ENCODE assay signal across 10 mouse cellular contexts in the genomic region with DNA sequence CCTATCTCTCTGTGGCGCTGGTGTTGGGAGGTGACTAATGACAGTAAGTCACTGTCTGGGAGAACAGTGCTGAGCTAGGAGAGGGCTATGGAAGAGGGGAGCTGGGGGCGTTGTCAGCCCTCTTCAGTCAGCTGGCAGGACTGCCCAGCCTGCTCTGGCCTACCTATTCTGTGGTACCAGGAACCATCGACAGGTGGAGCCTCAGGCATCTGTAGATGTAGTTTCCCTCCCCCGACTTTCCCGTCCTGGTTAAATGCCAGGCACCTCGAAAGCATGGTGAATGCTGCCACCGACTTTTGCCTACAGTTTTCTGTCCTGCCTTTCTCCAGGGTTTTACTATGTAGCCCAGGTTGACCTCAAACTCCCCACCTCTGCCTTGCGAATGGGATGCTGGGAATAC. TPM values are rescaled to one million over a fixed set of nuclear protein-coding genes. Genes with fewer than 3 reads are reported as not detected.
DNase-seq lines count a peak whose midpoint lies in the region; ATAC-seq and TF ChIP-seq lines count a peak whose summit lies in the region.
"Had no signal": no experiment of that assay in that cellular context is flagged by ENCODE, and none has a peak within 500 bp of the region (broad histone marks: within the 10 kb centered on the region; RNA-seq: fewer than 3 reads in every experiment).

No protein-coding gene starts in this region.

- WGBS in heart, embryonic 10.5 days: 57% methylated on average over 8 of the region's 8 CpGs
- WGBS in lung, embryonic 14.5 days: 49% methylated on average over 8 of the region's 8 CpGs
- 58% methylated on average over 8 of the region's 8 CpGs for WGBS in hindbrain, embryonic 11.5 days

- peaks cover 54% of the 10 kb centered on the region for H3K36me3 ChIP-seq in heart, embryonic 10.5 days
- H3K36me3 ChIP-seq in lung, embryonic 14.5 days (ENCODE audit: insufficient read depth): peaks cover 16% of the 10 kb centered on the region
- H3K36me3 ChIP-seq in hindbrain, embryonic 11.5 days (ENCODE audit: control insufficient read depth, insufficient read depth, low read length): peaks cover 5% of the 10 kb centered on the region; the same call in 1 of the 2 replicates

- peak; percentile 51 for DNase-seq in heart, postnatal 4 days
- no peak for DNase-seq in heart, embryonic 10.5 days (ENCODE audit: low spot score)
- peak; percentile 48 for DNase-seq in lung, embryonic 14.5 days
- no peak for DNase-seq in lung, postnatal 14 days
- DNase-seq in NIH3T3 (ENCODE audit: low read depth): peak; percentile 52
- peak; percentile 63 to 65 for DNase-seq in kidney, postnatal 25 days
- DNase-seq in hindbrain, embryonic 11.5 days (ENCODE audit: low spot score): no peak

- no peak overlapping the region for H3K27ac ChIP-seq in heart, embryonic 10.5 days
- no peak overlapping the region for H3K27ac ChIP-seq in lung, embryonic 14.5 days (ENCODE audit: low read depth)
- no peak overlapping the region for H3K27ac ChIP-seq in hindbrain, embryonic 11.5 days (ENCODE audit: low read depth, low read length)
- H3K27ac ChIP-seq: forebrain, embryonic 10.5 days had no signal

- TF ChIP-seq CTCF in lung, embryonic 14.5 days (IDR thresholded peaks at IDR 0.05; ENCODE audit: low read depth): peak; percentile 19; the same call in 1 of the 2 replicates

- H3K27me3 ChIP-seq in heart, embryonic 10.5 days (ENCODE audit: insufficient read depth, poor library complexity, severe bottlenecking): no peaks in the 10 kb centered on the region
- H3K27me3 ChIP-seq in lung, embryonic 14.5 days (ENCODE audit: insufficient read depth, low read length): no peaks in the 10 kb centered on the region
- no peaks in the 10 kb centered on the region for H3K27me3 ChIP-seq in hindbrain, embryonic 11.5 days (ENCODE audit: control insufficient read depth, insufficient read depth, low read length)

- H3K4me2 ChIP-seq in lung, embryonic 14.5 days: no peak overlapping the region
- H3K4me2 ChIP-seq in hindbrain, embryonic 11.5 days (replicated peaks; ENCODE audit: low read depth, low read length): no peak overlapping the region
- H3K4me2 ChIP-seq: heart, embryonic 11.5 days had no signal

- H3K9ac ChIP-seq in lung, embryonic 14.5 days: no peak overlapping the region
- no peak overlapping the region for H3K9ac ChIP-seq in hindbrain, embryonic 11.5 days (ENCODE audit: low read depth, low read length)

- no peak overlapping the region for H3K4me3 ChIP-seq in heart, embryonic 10.5 days
- no peak overlapping the region for H3K4me3 ChIP-seq in lung, embryonic 14.5 days (ENCODE audit: low read depth, low read length)
- no peak overlapping the region for H3K4me3 ChIP-seq in hindbrain, embryonic 11.5 days (ENCODE audit: low read depth, low read length)
- H3K4me3 ChIP-seq: forebrain, embryonic 10.5 days had no signal

- H3K9me3 ChIP-seq in heart, embryonic 10.5 days: no peaks in the 10 kb centered on the region
- no peaks in the 10 kb centered on the region; the same call in 1 of the 2 replicates for H3K9me3 ChIP-seq in lung, embryonic 14.5 days (ENCODE audit: low read depth, low read length)
- no peaks in the 10 kb centered on the region for H3K9me3 ChIP-seq in hindbrain, embryonic 11.5 days (ENCODE audit: control insufficient read depth, low read length)

- ATAC-seq in lung, embryonic 14.5 days (ENCODE audit: insufficient read depth): no peak
- no peak for ATAC-seq in megakaryocyte, adult 5-6 weeks (ENCODE audit: poor library complexity, severe bottlenecking)
- no peak for ATAC-seq in hindbrain, embryonic 11.5 days (ENCODE audit: low FRiP score)

- H3K4me1 ChIP-seq in heart, embryonic 10.5 days: peaks cover 15% of the 10 kb centered on the region
- H3K4me1 ChIP-seq in lung, embryonic 14.5 days (ENCODE audit: insufficient read depth): peaks cover 5% of the 10 kb centered on the region
- H3K4me1 ChIP-seq in hindbrain, embryonic 11.5 days (replicated peaks; ENCODE audit: control insufficient read depth, insufficient read depth, low read length): peaks cover 3% of the 10 kb centered on the region; the same call in 1 of the 2 replicates

RNA-seq across cellular contexts. Expression of a gene that starts 4.0 kb away (rescaled TPM):
- 100 to 1,000 TPM; 151 to 169 TPM for total RNA-seq in heart, postnatal 4 days (2021)
- polyA plus RNA-seq in heart, embryonic 10.5 days (2016; fragmentation: Nextera tagmentation; extraction: Ambion mirVana): 121 and 170 TPM in 2 replicates
- polyA plus RNA-seq in lung, embryonic 14.5 days (2014; fragmentation: Nextera tagmentation; extraction: Ambion mirVana): 235 and 256 TPM in 2 replicates
- 1,104 and 1,138 TPM in 2 replicates for total RNA-seq in megakaryocyte, adult 5-6 weeks (2015)
- 1,103 and 1,144 TPM in 2 replicates for total RNA-seq in megakaryocyte, adult 5-6 weeks (2017)
- polyA plus RNA-seq in hindbrain, embryonic 11.5 days (2014; fragmentation: Nextera tagmentation; extraction: Ambion mirVana): 129 and 134 TPM in 2 replicates

RNA-seq across cellular contexts. Expression of a gene that starts 4.1 kb away (rescaled TPM):
- total RNA-seq in heart, postnatal 4 days (2021): 10 to 100 TPM; 12.9 to 13.4 TPM
- 7.6 and 8.6 TPM in 2 replicates for polyA plus RNA-seq in heart, embryonic 10.5 days (2016; fragmentation: Nextera tagmentation; extraction: Ambion mirVana)
- polyA plus RNA-seq in lung, embryonic 14.5 days (2014; fragmentation: Nextera tagmentation; extraction: Ambion mirVana): 6.4 and 6.6 TPM in 2 replicates
- total RNA-seq in megakaryocyte, adult 5-6 weeks (2015): 3.2 and 5.5 TPM in 2 replicates
- total RNA-seq in megakaryocyte, adult 5-6 weeks (2017): 7.2 and 10.6 TPM in 2 replicates
- polyA plus RNA-seq in hindbrain, embryonic 11.5 days (2014; fragmentation: Nextera tagmentation; extraction: Ambion mirVana): 8.0 and 8.7 TPM in 2 replicates

RNA-seq across cellular contexts. Expression of a gene that starts 24.5 kb away (rescaled TPM):
- total RNA-seq in heart, postnatal 4 days (2021): 10 to 100 TPM; 12.4 to 13.5 TPM
- polyA plus RNA-seq in heart, embryonic 10.5 days (2016; fragmentation: Nextera tagmentation; extraction: Ambion mirVana): 20.8 and 23.4 TPM in 2 replicates
- polyA plus RNA-seq in lung, embryonic 14.5 days (2014; fragmentation: Nextera tagmentation; extraction: Ambion mirVana): 12.4 and 14.4 TPM in 2 replicates
- total RNA-seq in megakaryocyte, adult 5-6 weeks (2015): 1.4 and 1.5 TPM in 2 replicates
- total RNA-seq in megakaryocyte, adult 5-6 weeks (2017): 0.89 and 1.8 TPM in 2 replicates
- 9.3 and 10.5 TPM in 2 replicates for polyA plus RNA-seq in hindbrain, embryonic 11.5 days (2014; fragmentation: Nextera tagmentation; extraction: Ambion mirVana)

Comparison
In these comparisons a context has a peak if more than half of its experiments do, and no peak if none do; other contexts are left out.
1. DNase-seq: peak in heart, postnatal 4 days (single experiment), lung, embryonic 14.5 days (single experiment), NIH3T3 (single experiment) and kidney, postnatal 25 days (2 of 2); none in heart, embryonic 10.5 days (single experiment), lung, postnatal 14 days (single experiment) and hindbrain, embryonic 11.5 days (single experiment).